Mouse (Mus musculus) T-helper 17 cell (primary cell): ENCODE measurements around the gene Fbxl5.

ENCODE experiments used
- in situ Hi-C, 2 experiments: fragments of 300-600 bp; cut with MboI, MseI; formaldehyde crosslinking; loops; 1 replicate in 1 of 2; 2 replicates in 1 of 2; pipeline ENCODE4 v1.15.1; 2025; ENCODE audit warnings: high pct_unique_total_duplicates in 2 of 2

The Fbxl5 gene

DNA sequence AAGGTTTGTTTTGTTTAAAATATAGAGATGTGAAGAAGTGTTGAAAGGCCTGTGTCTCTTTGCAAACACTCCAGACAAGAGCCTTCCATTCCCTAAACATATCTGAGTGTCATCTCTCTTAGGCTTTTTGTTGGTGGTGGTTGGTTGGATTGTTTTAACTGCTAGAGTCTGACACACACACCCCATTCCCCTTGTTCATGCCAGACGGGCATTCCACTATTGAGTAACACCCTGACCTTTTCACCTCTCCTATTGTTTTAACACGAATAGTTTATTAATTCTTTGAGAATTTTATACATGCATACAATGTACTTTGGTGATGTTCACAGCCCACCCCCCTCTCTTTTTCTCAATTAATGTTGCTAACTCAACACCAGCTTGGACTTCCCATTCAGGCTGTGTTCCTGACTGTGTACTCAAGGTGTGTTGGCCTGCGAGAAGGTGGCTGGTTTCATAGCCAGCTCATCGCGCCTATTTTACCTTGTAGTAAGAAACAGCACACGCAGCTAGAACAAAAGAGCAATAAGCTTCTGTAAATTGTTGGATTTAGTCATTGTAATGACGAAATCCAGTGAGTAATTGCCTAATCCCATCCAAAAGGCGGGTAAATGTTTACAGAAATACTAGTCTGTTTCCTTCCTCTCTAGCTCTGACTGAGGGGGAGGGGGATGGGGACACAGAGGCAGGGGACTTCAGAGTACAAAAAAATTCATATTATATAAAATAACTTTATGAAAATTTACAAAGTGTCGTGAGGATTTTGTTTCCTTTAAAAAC is 33.3 kb downstream of the Fbxl5 start:
- in situ Hi-C loops = no loop called here

DNA sequence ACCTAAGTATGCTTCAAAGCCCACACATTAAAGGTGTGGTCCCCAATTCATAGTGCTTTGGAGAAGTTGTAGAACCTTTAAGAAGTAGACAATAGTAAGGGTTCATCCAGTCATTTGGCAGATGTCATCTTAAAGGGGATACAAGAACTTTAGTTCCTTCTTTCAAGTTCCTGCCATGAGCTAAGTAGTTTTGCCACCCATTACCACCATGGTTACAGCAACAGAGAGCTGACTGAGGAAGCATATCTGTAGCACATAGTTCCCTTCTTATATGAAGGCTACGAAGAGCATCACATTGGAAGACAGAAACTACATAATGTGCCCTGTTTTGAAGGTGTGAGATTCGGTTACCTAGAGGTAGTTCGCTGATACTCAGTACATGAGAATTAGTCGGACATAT is 34.8 kb downstream of the Fbxl5 start:
- in situ Hi-C loops = no loop called here

DNA sequence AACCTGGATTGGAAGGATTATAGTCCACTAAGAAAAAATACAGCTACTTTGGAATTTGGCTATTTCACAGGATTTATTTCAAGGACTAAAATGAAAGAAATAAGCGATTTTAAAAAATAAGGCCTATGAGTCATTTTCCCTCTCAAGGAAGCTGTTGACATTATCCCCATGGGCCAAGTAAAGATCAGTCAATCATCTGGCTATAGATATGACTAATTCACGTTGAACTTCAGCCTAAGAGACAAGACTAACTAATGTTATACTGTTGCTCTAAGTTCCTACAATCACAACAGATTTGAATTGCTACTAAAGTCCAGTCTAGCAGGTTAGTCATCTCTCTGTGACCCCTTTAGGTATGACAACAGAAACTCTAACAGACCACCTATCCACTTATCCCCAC is 37.4 kb downstream of the Fbxl5 start:
- in situ Hi-C loops = no loop called here

DNA sequence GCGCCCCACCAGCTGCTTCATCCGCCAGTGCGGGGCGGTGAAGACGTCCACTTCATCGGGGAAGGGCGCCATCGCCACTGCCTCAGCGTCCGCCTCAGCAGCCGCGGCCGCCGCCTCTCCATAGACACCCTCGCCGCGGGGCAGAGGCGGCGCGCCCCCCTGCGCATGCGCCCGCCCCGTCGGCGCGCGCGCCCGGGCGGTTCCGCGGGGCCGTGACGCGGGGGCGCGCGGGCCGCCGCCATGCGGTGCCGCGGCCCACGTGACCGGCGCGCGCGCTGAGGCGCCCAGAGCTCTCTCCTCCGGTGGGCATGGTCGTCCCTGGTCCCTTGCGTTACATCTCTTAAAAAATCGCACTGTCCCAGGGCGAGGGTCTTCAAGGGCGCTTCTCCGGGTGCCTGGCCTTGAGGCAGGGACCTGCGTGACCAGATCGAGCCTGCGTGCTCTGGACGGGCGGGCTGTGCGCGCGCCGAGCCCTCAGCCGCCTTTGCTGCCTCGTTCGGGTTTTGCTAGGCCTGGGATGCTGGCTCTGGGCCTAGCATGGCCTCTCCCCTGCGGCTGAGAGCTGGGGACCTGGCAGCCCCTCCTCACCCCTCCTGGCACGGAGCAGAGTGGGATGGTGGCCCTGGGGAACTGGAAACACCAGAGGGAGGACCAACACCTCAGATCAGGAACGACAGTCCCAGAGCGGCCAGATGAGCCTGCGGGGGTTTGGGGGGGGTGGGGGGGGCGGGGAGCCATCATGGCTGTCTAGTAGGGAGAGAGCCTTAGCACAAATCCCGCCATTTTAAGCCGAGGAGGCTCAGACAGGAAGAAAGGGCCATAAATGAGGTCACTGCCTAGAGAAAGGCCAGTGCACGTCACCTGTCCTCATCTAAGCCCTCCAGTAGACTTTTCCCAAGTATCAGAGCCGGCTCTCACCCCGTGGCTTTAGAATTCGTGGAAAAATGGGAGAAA is 39.2 kb downstream of the Fbxl5 start:
- in situ Hi-C loops = no loop called here

DNA sequence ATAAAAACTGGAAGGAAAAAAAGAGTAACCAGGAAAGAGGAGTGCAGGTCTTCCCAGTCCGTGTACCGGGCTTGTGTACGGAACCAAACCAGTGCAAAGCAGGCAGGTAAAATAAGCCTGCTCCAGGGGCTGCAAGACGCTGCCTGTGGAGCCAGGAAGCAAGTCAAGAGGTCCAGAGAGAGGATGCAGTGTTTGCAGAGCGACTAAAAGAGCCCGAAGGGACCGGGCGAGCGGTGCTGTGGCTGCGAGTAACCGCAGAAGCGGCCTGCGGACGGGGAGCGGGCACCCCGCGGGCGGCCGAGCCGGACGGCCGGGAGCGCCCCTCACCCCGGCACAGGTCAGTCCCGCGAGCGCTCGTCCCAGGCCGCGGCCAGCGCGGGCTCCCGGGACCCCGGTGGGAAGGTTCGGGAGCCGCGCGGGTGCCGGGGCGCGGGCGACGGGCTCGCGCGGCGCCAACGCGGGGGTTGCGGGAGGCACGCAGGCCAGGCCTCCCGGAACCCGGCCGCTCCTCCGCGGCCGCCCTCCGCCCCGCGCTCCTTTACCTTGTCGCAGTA is 39.9 kb downstream of the Fbxl5 start:
- in situ Hi-C loops = no loop called here

DNA sequence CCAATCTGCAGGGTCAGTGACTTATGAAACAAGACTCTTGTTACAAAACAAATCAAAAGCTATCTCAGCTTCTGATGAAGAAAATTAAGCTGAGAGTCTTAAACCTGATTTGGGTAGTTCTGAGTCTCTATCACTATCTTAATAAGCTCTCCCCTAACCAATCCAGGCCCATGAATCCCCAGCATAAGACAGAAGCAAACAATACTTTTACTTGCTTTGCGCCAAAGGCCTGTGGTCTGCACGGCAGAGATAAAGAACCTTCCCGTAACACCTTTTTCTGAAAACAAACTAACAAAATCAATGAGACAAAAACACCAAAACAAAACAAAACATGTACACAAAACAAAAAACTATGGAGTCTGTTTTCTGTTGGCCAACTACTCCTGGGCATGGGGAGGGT is 42.9 kb downstream of the Fbxl5 start:
- in situ Hi-C loops = loop anchor here in 1 of 2 experiments (10.0 kb wide), 1 partner anchor 1934 kb away; the partner anchor contains the start of gene Bod1l

DNA sequence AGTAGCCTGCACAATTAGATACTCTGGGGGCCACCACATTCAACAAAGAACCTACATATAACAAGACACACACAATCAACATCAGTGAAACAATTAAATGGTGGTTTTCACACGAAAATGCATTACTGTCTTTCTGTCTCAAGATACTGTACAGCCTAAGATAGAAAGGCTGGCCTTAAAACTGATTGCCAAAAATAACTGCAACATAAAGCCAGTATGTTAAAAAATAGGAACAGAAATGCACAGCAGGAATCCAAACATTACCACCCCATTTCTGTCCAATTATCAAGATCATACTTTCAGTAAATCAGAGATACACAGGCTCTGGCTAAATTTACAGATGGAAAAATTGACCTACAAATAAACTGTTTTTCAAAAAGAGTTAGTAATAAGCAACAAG is 44.4 kb downstream of the Fbxl5 start:
- in situ Hi-C loops = loop anchor here in 1 of 2 experiments (10.0 kb wide), 1 partner anchor 1932 kb away; the partner anchor contains the start of gene Bod1l

DNA sequence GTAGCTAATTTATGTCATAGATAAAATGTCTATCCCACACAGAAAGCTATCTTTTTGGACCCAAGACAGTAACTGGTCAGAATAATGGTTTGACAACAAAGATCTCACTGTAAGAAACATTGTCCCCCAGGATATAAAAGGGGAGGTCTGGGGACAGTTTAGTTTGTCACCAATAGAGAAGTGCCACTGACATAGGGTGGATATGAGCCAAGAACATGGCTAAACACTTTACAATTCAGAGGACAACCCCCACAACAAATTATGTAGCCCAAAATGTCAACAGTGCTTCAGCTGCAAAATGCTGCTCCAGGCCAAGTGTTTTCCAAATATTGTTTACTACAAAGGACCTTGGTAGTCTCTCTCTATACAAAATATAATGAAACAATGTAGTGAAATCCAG is 45.0 kb downstream of the Fbxl5 start:
- in situ Hi-C loops = loop anchor here in 1 of 2 experiments (10.0 kb wide), 1 partner anchor 1932 kb away; the partner anchor contains the start of gene Bod1l

DNA sequence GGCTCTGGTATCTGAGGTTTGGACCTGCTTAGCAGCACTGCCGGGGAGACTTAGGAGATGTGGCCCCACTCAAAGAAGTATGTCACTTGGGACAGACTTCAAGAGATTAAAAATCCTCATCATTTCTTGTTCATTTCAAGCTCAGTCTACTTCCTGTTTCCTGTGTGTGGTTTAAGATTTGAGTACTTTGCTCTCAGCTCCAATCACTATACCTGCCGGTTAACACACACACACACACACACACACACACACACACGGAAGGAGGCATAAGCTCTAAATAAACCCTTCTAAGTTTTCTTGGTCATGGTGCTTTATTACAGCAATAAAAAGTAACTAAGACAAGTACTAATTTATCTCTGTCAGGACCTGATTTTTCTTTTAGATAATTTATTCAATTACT is 49.9 kb downstream of the Fbxl5 start:
- in situ Hi-C loops = loop anchor here in 1 of 2 experiments (10.0 to 25.0 kb wide), 2 partner anchors 1916 to 1927 kb away; partner anchors contain the start of gene Bod1l

DNA sequence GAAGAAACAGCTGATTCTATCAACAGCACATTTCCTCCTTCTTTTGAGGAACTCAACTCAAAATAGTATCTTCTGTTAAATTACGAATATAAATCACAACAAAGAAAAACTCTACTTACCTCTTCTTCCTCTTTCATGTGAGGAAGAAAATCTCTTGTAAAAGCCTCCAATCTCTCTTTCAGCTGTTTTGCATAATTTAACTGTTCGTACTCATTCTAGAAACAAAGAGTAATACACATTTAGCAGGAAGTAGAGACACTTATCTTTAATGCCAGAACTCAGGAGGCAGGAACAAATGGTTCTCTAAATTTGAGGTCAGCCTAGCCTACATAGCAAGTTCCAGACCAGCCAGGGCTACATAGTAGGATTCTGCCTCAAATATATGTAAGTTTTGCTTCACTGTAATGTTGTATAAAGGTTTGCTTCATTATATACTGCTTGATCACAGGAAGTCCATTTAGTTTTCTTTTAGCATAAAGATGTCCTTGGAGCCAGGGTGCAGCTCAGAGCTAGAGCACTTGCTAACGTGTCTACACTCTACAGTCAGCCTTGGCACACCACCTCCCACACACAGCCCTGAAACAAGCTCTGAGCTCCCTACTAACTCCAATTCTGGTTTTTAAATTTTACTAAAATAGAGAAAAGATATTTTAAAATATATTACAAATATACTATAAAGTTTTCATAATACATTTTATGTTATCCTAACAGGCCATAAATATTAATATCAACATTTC is 50.7 kb downstream of the Fbxl5 start:
- in situ Hi-C loops = loop anchor here in 1 of 2 experiments (10.0 to 25.0 kb wide), 2 partner anchors 1917 to 1926 kb away; partner anchors contain the start of gene Bod1l

DNA sequence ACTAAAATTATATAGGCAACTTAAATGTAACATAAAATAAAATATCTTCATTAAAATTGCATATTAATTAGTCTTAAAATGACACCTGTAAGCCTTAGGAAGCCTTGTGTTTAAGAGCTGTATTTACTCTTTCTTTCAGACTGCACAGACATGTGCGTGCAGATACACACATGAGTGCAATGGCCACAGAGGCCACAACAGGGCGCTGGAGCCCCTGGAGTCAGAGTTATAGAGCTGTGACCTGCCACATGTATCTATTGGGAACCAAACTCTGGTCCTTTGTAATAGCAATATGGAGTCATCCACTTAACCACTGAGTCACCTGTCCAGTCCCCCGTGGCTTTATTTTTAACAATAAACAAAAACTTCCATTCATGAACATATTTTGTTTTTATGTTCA is 72.3 kb downstream of the Fbxl5 start:
- in situ Hi-C loops = no loop called here

DNA sequence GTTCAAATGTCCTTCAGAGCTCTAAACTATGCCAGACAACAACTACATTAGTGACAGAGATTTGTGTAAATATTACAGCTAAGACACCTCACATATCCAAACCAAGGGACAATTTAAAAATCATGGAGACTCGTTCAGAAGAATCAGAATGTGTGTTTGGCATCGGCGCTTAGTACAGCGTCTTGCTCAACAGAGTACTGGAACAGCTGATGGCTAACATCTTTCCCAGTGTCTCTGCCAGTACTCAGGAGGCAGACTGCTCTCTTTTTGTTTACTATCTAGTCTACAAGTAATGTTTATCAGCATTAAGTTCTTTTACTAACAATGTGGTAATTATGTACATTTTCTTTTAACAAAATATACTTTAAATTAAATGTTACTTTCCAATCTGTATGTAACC is 73.4 kb downstream of the Fbxl5 start:
- in situ Hi-C loops = no loop called here

DNA sequence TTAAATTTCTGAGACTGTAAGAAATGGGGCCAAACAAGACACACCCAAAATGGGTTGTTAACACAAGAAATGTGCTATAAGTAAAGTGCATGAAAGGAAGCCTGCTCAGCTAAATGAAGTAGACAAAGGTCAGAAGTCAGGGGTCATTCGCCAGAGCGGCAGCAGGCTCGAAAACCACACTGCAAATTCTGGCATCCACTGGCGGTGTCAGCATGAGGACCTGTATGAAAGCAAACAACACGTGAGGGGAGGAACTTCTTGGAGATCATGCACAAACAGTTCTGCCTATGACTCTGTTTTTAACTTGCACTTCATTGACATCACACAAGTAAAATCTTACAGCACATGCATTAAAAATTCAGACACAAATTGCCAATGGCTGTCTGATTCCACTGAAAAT is 76.3 kb downstream of the Fbxl5 start:
- in situ Hi-C loops = no loop called here

DNA sequence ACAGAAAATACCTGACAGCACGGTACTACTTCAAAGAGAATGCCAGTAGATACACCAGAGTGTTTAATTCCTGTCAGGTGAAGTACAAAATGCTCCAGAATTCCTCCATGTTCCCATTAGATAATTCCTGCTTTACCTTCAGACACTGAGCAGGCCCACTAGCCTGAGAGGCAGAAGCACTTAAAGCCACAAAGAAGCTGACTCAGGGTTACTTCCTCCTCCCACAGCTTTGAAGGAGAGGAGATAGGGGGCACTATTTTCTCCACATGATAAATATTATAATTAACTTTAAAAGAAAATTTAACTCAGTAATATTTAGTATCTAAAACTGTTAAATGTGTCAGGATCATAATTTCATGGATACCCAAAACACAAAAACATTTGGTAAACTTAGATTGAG is 77.3 kb downstream of the Fbxl5 start:
- in situ Hi-C loops = no loop called here

DNA sequence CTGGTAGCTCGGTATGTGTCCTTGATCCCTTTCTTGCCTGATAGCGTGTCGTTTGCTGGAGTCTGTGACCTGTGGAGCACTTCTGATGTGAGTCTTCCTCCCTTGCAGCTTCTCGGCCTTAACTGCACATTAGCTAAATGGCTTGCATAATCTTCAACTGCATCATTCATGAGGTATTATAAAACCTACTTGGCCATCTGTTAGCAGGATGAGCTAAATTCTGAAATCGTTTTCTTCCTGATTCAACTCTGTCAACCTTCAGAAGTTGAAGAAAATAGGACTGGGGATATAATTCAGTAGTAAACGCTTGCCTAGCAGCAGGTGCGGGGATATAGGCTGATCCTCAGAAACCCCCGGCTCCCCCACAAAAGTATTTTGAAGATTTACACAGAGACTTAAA is 89.1 kb downstream of the Fbxl5 start:
- in situ Hi-C loops = no loop called here

DNA sequence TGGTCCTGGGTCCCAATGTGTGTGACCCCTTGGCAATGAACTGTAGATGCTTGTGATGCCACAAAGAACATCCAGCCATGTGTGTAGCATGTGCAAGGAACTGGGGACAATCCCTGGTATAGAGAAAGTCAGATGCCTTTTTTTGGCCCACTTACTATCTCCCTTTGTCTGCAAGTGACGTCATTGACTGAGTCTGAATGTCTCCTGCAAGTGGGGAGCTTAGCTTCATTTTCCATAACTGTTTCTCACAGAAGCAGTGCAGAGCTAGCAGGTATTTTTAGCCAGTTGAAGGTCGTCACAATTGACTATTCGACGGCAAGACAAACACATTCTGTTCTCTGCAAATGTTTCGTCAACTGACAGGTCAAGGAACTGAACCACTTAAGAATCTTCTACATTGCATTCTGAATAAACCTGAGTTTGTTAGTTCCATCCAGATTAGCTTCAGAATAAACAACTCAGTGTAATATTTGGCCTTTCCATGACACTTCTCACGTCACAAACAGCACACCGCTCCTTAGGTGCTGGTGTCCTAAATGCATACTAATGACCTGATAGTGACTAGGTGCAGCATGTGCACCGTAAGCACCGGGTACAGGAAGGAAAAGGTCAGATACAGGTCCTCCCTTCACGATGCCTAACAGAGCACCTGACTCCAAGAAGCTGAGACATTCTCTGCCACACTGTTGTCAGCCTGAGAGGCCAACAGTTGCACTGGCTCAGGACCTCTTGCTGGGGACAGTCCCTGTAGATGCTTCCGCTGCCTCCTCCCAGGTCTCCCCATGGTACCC is 92.9 kb downstream of the Fbxl5 start:
- in situ Hi-C loops = no loop called here

DNA sequence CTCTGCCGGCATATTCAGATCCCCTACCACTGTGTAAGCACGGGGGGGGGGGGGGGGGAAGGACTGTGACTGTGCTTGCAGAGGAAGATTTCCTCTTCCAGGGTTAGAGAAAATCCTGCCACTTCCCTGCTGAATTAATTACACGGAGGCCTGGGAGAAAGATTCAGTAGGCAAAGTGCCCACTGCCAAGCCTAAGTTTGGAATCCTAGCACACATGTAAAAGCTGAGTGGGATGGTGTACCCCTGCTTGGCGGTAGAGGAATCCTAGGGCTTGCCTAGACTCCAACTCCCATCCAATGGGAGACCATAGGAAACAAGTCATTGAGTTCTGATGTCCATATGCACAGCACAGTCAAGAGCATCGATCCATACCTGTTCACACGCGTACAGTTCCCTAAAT is 97.6 kb downstream of the Fbxl5 start:
- in situ Hi-C loops = no loop called here

DNA sequence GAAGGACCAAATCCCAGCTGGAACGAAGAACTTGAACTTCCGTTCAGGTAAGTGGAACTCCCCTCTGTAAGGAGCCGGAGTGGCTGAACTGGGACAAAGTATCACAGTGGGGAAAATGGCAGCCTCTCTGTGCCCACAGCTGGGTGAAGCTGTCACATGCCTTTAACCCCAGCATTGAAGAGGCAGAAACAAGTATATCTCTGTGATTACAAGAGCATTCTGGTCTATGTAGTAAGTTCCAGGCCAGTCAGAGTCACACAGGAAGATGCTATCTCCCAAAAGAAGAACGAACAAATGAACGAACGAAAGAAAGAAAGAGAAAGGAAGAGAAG is 99.0 kb downstream of the Fbxl5 start:
- in situ Hi-C loops = no loop called here

DNA sequence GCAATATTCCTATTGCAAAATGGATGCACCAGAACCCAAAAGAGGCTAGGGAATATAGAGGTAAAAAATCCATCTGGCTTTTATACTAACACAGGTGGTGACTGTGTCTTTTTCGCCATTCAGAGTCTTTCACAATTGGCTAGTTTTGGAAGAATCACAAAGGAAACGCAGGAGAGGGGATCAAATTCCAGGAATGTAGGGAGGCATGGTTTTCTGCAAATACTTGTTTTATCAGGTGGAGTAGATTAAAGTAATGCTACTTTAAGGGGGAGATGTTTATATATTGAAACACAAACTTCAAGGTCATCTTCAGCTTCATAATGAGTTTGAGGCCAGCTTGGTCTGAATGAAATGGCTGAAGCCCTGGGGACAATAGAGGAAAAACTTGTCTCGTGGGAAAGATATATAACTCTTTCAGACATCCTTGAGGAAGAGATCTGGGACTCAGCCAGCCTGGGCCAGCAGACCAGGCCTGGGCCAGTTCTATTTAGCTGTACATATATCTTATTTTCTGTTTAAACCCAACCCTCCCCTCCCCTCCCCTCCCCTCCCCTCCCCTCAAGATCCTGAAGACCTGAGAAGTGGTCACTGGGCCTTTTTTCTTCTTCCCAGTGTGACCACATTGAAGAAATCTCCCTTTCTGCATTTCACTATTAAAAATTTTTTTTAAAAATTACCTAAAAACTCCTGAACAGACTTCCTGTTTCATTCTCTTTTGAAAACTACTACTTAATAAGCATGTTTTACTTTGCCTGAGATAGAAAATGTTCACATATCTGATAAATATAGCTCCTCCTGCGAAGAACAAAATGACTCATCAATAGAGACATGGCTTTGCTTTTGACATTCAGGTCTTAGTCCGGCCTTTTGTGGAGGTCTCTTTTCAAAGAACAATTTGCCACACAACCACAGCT is 99.6 kb downstream of the Fbxl5 start:
- in situ Hi-C loops = no loop called here
